Mouse (Mus musculus): ENCODE measurements around the gene Phf3. TPM values are rescaled to one million over a fixed set of nuclear protein-coding genes. Genes with fewer than 3 reads are reported as not detected.
"Not testable (repeated sequence)": the region's sequence is repeated elsewhere in the genome, so short reads cannot be mapped to it uniquely, and the experiment has no call there.

Gene Phf3
- polyA plus RNA-seq, 1 experiment, result 10.1 TPM

DNA sequence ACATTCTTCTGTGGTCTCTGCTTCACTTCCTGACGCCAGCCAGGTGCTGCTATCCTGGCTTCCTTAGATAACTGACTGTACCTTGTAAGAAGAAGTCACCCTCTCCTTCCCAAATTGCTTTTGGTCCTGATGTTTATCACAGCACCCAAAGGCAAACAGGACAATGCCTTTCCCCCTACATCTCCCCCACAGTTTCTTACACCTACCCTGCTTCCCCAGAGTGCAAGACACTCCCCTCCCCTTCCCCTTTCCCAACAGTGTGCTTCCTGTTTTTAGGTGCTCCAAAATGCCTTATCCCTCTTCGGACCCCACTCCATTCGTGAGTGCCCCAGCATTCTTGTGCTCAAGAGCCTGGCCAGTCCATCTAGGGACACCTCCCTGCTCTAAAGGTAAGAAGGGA lies 36.5 kb upstream of the Phf3 start:
- H3K27me3 ChIP-seq (ENCODE audit: control insufficient read depth, insufficient read depth, insufficient read length), result no peaks in the 10 kb centered on the region
- no peak overlapping the region for H3ac ChIP-seq (ENCODE audit: control insufficient read depth, insufficient read length)
- TF ChIP-seq POLR2AphosphoS2 (IDR thresholded peaks at IDR 0.05; ENCODE audit: insufficient read length, low read depth), result no peak
- TF ChIP-seq SRF (IDR thresholded peaks at IDR 0.05; ENCODE audit: control insufficient read depth, insufficient read length, low read depth), result no peak
- no peak for TF ChIP-seq REST (IDR thresholded peaks at IDR 0.05; ENCODE audit: insufficient read depth, insufficient read length)
- TF ChIP-seq MYOG (IDR thresholded peaks at IDR 0.05; ENCODE audit: control insufficient read depth in 1 of 3, insufficient read depth in 1 of 3, insufficient read length in 2 of 3, low read depth in 2 of 3), result no peak
- TF ChIP-seq MAX (IDR thresholded peaks at IDR 0.05; ENCODE audit: low read depth), result no peak
- no peak for TF ChIP-seq POLR2A (IDR thresholded peaks at IDR 0.05; ENCODE audit: insufficient read length, low read depth)
- no peak for TF ChIP-seq TCF12 (IDR thresholded peaks at IDR 0.05; ENCODE audit: insufficient read depth, poor library complexity, severe bottlenecking)
- no peak for TF ChIP-seq USF1 (IDR thresholded peaks at IDR 0.05; ENCODE audit: low read depth)
- no peak for TF ChIP-seq E2F4 (IDR thresholded peaks at IDR 0.05; ENCODE audit: insufficient read depth)
- H3K4me2 ChIP-seq (ENCODE audit: low read depth), result no peak overlapping the region
- no peaks in the 10 kb centered on the region for H3K36me3 ChIP-seq (ENCODE audit: control insufficient read depth, insufficient read depth)
- H3K79me2 ChIP-seq (ENCODE audit: control insufficient read depth, insufficient read depth), result no peaks in the 10 kb centered on the region
- H3K4me3 ChIP-seq, result no peak overlapping the region

DNA sequence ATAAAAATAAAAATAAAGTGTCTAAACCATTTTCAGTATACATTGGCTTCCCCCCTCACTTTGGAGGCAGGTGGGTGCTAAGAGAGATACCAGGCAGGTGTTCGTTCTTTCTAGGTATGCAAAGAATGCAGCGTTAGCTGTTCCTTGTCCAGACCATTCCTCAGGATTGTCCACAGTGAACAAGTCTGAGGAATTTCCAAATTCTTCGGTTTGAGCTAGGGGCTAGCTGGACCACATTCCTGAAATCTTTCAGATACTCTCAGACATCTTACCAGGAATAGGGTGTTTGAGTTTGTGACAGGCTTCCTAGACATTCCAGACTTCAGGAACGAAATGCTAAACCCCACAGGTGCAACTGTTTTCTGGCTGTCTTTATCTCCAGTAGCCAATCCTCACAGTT lies 35.1 kb upstream of the Phf3 start:
- H3K4me2 ChIP-seq (ENCODE audit: low read depth), result no peak overlapping the region
- no peak overlapping the region for H3ac ChIP-seq (ENCODE audit: control insufficient read depth, insufficient read length)
- no peaks in the 10 kb centered on the region for H3K79me2 ChIP-seq (ENCODE audit: control insufficient read depth, insufficient read depth)
- H3K36me3 ChIP-seq (ENCODE audit: control insufficient read depth, insufficient read depth), result no peaks in the 10 kb centered on the region
- H3K4me3 ChIP-seq, result no peak overlapping the region
- TF ChIP-seq POLR2AphosphoS2 (IDR thresholded peaks at IDR 0.05; ENCODE audit: insufficient read length, low read depth), result no peak
- TF ChIP-seq MYOG (IDR thresholded peaks at IDR 0.05; ENCODE audit: control insufficient read depth in 1 of 3, insufficient read depth in 1 of 3, insufficient read length in 2 of 3, low read depth in 2 of 3), result no peak
- TF ChIP-seq TCF3 (IDR thresholded peaks at IDR 0.05; ENCODE audit: insufficient read length, low read depth), result no peak
- TF ChIP-seq TCF12 (IDR thresholded peaks at IDR 0.05; ENCODE audit: insufficient read depth, poor library complexity, severe bottlenecking), result no peak
- TF ChIP-seq SRF (IDR thresholded peaks at IDR 0.05; ENCODE audit: control insufficient read depth, insufficient read length, low read depth), result no peak
- no peak for TF ChIP-seq MAX (IDR thresholded peaks at IDR 0.05; ENCODE audit: low read depth)
- TF ChIP-seq POLR2A (IDR thresholded peaks at IDR 0.05; ENCODE audit: insufficient read length, low read depth), result no peak
- no peak for TF ChIP-seq MYOD1 (IDR thresholded peaks at IDR 0.05; ENCODE audit: control insufficient read depth in 1 of 3, insufficient read length in 2 of 3, low read depth in 2 of 3)
- H3K27me3 ChIP-seq (ENCODE audit: control insufficient read depth, insufficient read depth, insufficient read length), result no peaks in the 10 kb centered on the region

DNA sequence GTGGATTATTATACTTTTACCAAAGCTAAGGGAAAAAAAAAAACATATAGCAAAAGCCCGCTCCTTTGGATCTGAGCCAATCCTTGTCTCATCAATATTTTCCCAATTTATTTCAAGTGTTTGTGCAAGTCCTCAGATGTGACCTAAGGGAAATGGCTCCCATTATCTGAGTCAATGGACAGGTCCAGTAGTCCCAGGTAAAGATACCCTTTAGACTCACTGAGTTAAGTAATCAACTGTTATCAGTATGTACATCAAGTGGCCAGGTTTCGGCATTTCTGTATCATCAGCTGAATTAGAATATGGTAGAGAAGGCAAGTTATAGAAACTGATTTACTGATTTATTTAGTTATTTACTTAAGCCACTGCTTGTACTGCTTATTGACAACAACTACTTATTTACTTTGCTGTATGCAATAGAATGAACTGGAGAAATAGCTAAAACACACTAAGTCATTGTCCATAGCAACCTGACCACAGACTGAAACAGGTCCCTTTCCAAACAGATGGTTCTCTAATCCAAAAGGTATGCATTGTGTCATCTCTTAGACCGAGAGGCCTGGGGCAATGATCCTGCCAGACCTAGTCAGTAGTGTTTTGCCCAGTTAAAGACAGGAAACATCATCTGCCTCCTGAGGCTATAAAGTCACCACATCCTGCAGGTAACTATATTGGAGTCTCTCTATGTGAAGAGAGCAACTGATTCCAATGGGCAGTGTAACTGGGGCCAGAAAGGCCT lies 29.9 kb upstream of the Phf3 start:
- no peak overlapping the region for H3K4me2 ChIP-seq (ENCODE audit: low read depth)
- no peaks in the 10 kb centered on the region for H3K79me2 ChIP-seq (ENCODE audit: control insufficient read depth, insufficient read depth)
- no peak for TF ChIP-seq POLR2AphosphoS2 (IDR thresholded peaks at IDR 0.05; ENCODE audit: insufficient read length, low read depth)
- TF ChIP-seq E2F4 (IDR thresholded peaks at IDR 0.05; ENCODE audit: insufficient read depth), result no peak
- TF ChIP-seq TCF12 (IDR thresholded peaks at IDR 0.05; ENCODE audit: insufficient read depth, poor library complexity, severe bottlenecking), result no peak
- TF ChIP-seq CEBPB (IDR thresholded peaks at IDR 0.05; ENCODE audit: insufficient read depth, poor library complexity, severe bottlenecking), result no peak
- TF ChIP-seq POLR2A (IDR thresholded peaks at IDR 0.05; ENCODE audit: insufficient read length, low read depth), result no peak
- TF ChIP-seq MYOD1 (IDR thresholded peaks at IDR 0.05; ENCODE audit: control insufficient read depth in 1 of 3, insufficient read length in 2 of 3, low read depth in 2 of 3), result no peak
- no peak for TF ChIP-seq SRF (IDR thresholded peaks at IDR 0.05; ENCODE audit: control insufficient read depth, insufficient read length, low read depth)
- no peak for TF ChIP-seq MAX (IDR thresholded peaks at IDR 0.05; ENCODE audit: low read depth)
- TF ChIP-seq TCF3 (IDR thresholded peaks at IDR 0.05; ENCODE audit: insufficient read length, low read depth), result no peak
- no peak for TF ChIP-seq REST (IDR thresholded peaks at IDR 0.05; ENCODE audit: insufficient read depth, insufficient read length)
- TF ChIP-seq MYOG (IDR thresholded peaks at IDR 0.05; ENCODE audit: control insufficient read depth in 1 of 3, insufficient read depth in 1 of 3, insufficient read length in 2 of 3, low read depth in 2 of 3), result no peak
- no peak for TF ChIP-seq USF1 (IDR thresholded peaks at IDR 0.05; ENCODE audit: low read depth)
- no peak overlapping the region for H3K4me3 ChIP-seq
- H3ac ChIP-seq (ENCODE audit: control insufficient read depth, insufficient read length), result no peak overlapping the region
- no peaks in the 10 kb centered on the region for H3K36me3 ChIP-seq (ENCODE audit: control insufficient read depth, insufficient read depth)
- H3K27me3 ChIP-seq (ENCODE audit: control insufficient read depth, insufficient read depth, insufficient read length), result no peaks in the 10 kb centered on the region

DNA sequence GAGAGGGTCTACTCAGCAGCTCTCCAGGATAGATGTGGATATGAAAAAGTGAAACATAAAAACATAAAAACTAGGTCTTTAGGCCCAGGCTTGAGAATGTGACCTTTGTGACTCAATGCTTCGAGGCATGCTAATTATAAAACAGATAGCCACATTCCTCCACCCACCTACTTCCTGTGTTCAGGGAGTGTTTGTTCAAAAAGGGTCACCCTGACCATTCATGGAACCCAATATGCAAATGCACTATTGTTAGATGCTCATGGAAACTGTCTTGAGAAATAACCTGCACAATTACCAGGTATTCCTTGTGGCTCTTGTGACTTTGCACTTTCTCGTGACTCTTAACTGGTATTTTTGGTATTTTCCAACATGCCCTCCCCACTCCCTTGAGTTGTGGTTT lies 25.0 kb upstream of the Phf3 start:
- H3K4me3 ChIP-seq, result no peak overlapping the region

DNA sequence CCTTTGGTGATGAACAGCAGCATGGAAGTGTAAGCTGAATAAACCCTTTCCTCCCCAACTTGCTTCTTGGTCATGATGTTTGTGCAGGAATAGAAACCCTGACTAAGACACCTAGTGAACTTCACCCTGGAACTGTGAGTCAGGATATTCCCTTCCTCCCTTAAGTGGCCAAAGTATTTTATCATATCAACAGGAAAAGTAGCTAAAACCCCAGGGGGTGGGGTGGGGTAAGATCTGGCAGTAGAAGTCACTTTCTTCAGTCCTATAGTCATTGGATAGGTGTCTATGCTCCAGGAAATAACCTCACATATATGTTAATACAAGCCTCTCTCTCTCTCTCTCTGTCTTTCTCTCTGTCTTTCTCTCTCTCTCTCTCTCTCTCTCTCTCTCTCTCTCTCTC lies 21.6 kb upstream of the Phf3 start:
- not testable (repeated sequence) for H3K79me2 ChIP-seq (ENCODE audit: control insufficient read depth, insufficient read depth); H3K4me2 ChIP-seq (ENCODE audit: low read depth); H3K4me3 ChIP-seq; H3K27me3 ChIP-seq (ENCODE audit: control insufficient read depth, insufficient read depth, insufficient read length); H3K36me3 ChIP-seq (ENCODE audit: control insufficient read depth, insufficient read depth); H3ac ChIP-seq (ENCODE audit: control insufficient read depth, insufficient read length)

More for the DNA sequence above, 25.0 kb upstream of the Phf3 start:
- Histone ChIP-seq H3K36me3 (ENCODE audit: control insufficient read depth, insufficient read depth) (no peaks in the 10 kb centered on the region), H3K4me2 (ENCODE audit: low read depth) (no peak overlapping the region), H3ac (ENCODE audit: control insufficient read depth, insufficient read length) (no peak overlapping the region), H3K79me2 (ENCODE audit: control insufficient read depth, insufficient read depth) (no peaks in the 10 kb centered on the region), H3K27me3 (ENCODE audit: control insufficient read depth, insufficient read depth, insufficient read length) (no peaks in the 10 kb centered on the region)
- TF ChIP-seq REST (IDR thresholded peaks at IDR 0.05; ENCODE audit: insufficient read depth, insufficient read length), result no peak

DNA sequence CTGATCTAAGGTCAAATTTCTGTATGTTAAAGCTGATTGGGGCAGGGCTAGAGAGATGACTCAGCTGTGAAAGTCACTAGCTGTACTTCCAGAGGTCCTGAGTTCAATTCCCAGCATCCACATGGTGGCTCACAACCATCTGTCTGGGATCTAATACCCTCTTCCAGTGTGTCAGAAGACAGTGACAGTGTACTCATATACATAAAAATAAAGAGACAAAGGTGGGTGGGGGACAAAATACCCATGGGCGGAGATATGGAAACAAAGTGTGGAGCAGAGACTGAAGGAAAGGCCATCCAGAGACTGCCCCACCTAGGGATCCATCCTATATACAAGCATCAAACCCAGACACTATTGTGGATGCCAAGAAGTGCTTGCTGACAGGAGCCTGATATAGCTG lies 10.1 kb upstream of the Phf3 start:
- H3K4me3 ChIP-seq; H3K4me2 ChIP-seq (ENCODE audit: low read depth); H3K27me3 ChIP-seq (ENCODE audit: control insufficient read depth, insufficient read depth, insufficient read length); H3K79me2 ChIP-seq (ENCODE audit: control insufficient read depth, insufficient read depth); H3ac ChIP-seq (ENCODE audit: control insufficient read depth, insufficient read length); H3K36me3 ChIP-seq (ENCODE audit: control insufficient read depth, insufficient read depth): not testable (repeated sequence)

Data from myocyte (in vitro differentiated cells).